Mouse (Mus musculus) intestine, embryonic 14.5 days (tissue): Measurements from ENCODE around the gene Nhsl2. TPM values are rescaled to one million over a fixed set of nuclear protein-coding genes. Genes with fewer than 3 reads are reported as not detected.
"Not testable (repeated sequence)": the region's sequence is repeated elsewhere in the genome, so short reads cannot be mapped to it uniquely, and the experiment has no call there.

Experiments used
- ATAC-seq: fragments of 200-750 bp; cut with Nextera tagmentation; replicated peaks from 2 replicates; pipeline ENCODE4 v1.8.0; 2017; ENCODE audit warnings: low read depth, moderate number of reproducible peaks, moderate TSS enrichment, moderate library complexity; ENCODE audit not compliant: low FRiP score, low TSS enrichment
- DNase-seq: peaks from one replicate; pipeline ENCODE4 v3.0.0-alpha.2; 2018; ENCODE audit warnings: low spot score
- H3K27ac ChIP-seq: fragments of 300-500 bp; sonication (generic); 2 replicates; pipeline ENCODE4 v1.5.1; 2014; ENCODE audit warnings: low read depth, mild to moderate bottlenecking, control low read depth
- H3K27me3 ChIP-seq: fragments of 300-500 bp; sonication (generic); replicated peaks from 2 replicates; pipeline ENCODE4 v1.6.1; 2014; ENCODE audit warnings: low read length, control low read depth; ENCODE audit not compliant: control insufficient read depth, insufficient read depth
- H3K36me3 ChIP-seq: fragments of 300-500 bp; sonication (generic); 2 replicates; pipeline ENCODE4 v1.6.1; 2014; ENCODE audit warnings: low read length, control low read depth; ENCODE audit not compliant: control insufficient read depth, insufficient read depth
- H3K4me1 ChIP-seq: fragments of 300-500 bp; sonication (generic); replicated peaks from 2 replicates; pipeline ENCODE4 v1.6.1; 2014; ENCODE audit warnings: low read length, control low read depth, mixed read lengths; ENCODE audit not compliant: control insufficient read depth, insufficient read depth
- H3K4me2 ChIP-seq: fragments of 300-500 bp; sonication (generic); 2 replicates; pipeline ENCODE4 v1.6.1; 2014; ENCODE audit warnings: low read length
- H3K4me3 ChIP-seq: fragments of 300-500 bp; sonication (generic); 2 replicates; pipeline ENCODE4 v1.5.1; 2014; ENCODE audit warnings: low read depth, low read length, control low read depth, mixed read lengths
- H3K9ac ChIP-seq: fragments of 300-500 bp; sonication (generic); 2 replicates; pipeline ENCODE4 v1.6.1; 2014; ENCODE audit warnings: mild to moderate bottlenecking, low read length
- H3K9me3 ChIP-seq: fragments of 300-500 bp; sonication (generic); 2 replicates; pipeline ENCODE4 v1.6.1; 2016; ENCODE audit warnings: low read length, control low read depth; ENCODE audit not compliant: control insufficient read depth
- WGBS: fragments of 180-500 bp; shearing (Covaris S2); extraction: QIAGEN DNeasy Blood & Tissue Kit; methylation state at CpG from one replicate; pipeline ENCODE4 v1.1.7; 2014; 5-methylcytosine and 5-hydroxymethylcytosine counted together
- polyA plus RNA-seq: library from polyadenylated mRNA; unstranded; fragments of >200 nt; fragmentation: Nextera tagmentation; extraction: Ambion mirVana; gene quantifications from 2 replicates; pipeline ENCODE4 v1.2.1, GENCODE M21; 2014

Gene Nhsl2
- 13.8 and 14.4 TPM in 2 replicates for polyA plus RNA-seq

GRCm38 (mm10) chrX:101849281-101849821 lies at the start of gene Nhsl2:
Gene Nhsl2, plus strand, starts transcription at chrX:101849385.
- peak; percentile 69 for DNase-seq
- Histone ChIP-seq H3K27ac (peak within 1 kb of the TSS; percentile 16; the same call in 1 of the 2 replicates), H3K4me2 (peak within 1 kb of the TSS; percentile 54), H3K9me3 (no peaks in the 10 kb centered on the region), H3K4me1 (peaks cover 5% of the 10 kb centered on the region; the same call in 1 of the 2 replicates), H3K36me3 (no peaks in the 10 kb centered on the region), H3K27me3 (peaks cover 46% of the 10 kb centered on the region), H3K4me3 (peak within 1 kb of the TSS; percentile 44), H3K9ac (peak within 1 kb of the TSS; percentile 48)
- WGBS = 12% methylated on average over 24 of the region's 58 CpGs
- peak; percentile 77 for ATAC-seq

- no peak overlapping the region for H3K27ac ChIP-seq
These were observed 43.7 kb upstream of the Nhsl2 start for GRCm38 (mm10) chrX:101805512-101805911.

GRCm38 (mm10) chrX:101811750-101812149 lies 37.4 kb upstream of the Nhsl2 start:
- Histone ChIP-seq H3K4me2 (no peak overlapping the region), H3K27me3 (peaks cover 15% of the 10 kb centered on the region; the same call in 1 of the 2 replicates), H3K4me1 (no peaks in the 10 kb centered on the region), H3K4me3 (no peak overlapping the region), H3K36me3 (no peaks in the 10 kb centered on the region), H3K9ac (no peak overlapping the region), H3K27ac (no peak overlapping the region), H3K9me3 (no peaks in the 10 kb centered on the region)
- DNase-seq = no peak
- no peak for ATAC-seq
- 66% methylated on average over 3 of the region's 3 CpGs for WGBS

More at GRCm38 (mm10) chrX:101805512-101805911, 43.7 kb upstream of the Nhsl2 start:
- Histone ChIP-seq H3K4me1 (no peaks in the 10 kb centered on the region), H3K4me2 (no peak overlapping the region), H3K36me3 (no peaks in the 10 kb centered on the region), H3K27me3 (0 out of 2 replicates have a peak, but pooled peaks cover 9% of the 10 kb centered on the region), H3K4me3 (no peak overlapping the region), H3K9me3 (no peaks in the 10 kb centered on the region), H3K9ac (no peak overlapping the region)
- WGBS = 33% methylated on average over 2 of the region's 2 CpGs
- no peak for DNase-seq
- no peak for ATAC-seq

DNA sequence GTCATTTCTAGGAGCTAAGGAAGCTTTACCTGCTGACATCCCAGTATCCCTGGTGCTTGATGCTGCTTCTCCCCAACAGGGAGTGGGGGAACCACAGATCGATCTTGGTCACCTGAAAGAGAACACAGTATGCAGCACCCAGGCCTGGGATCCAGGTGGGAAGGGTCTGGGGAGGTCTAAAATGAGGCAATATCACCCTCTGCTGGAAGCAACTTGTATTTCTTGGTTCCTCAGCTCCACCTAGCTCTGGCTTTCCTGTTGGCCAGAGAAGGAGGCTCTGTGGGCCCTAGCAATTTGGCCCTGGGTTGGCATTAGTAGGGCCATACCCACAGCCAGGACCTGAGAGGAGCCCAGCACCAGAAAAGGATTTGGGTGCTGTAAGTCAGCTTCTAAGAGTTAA lies 30.0 kb upstream of the Nhsl2 start:
- no peaks in the 10 kb centered on the region for H3K4me1 ChIP-seq
- no peaks in the 10 kb centered on the region for H3K36me3 ChIP-seq
- no peak overlapping the region for H3K27ac ChIP-seq
- DNase-seq (no peak), ATAC-seq (no peak)
- H3K27me3 ChIP-seq = peaks cover under 1% of the 10 kb centered on the region; the same call in 1 of the 2 replicates
- no peak overlapping the region for H3K4me3 ChIP-seq
- 42% methylated on average over 1 of the region's 1 CpGs for WGBS
- H3K9ac ChIP-seq = no peak overlapping the region
- no peaks in the 10 kb centered on the region for H3K9me3 ChIP-seq
- no peak overlapping the region for H3K4me2 ChIP-seq

GRCm38 (mm10) chrX:101819980-101820379 lies 29.2 kb upstream of the Nhsl2 start:
- ATAC-seq, DNase-seq, H3K27ac ChIP-seq, H3K36me3 ChIP-seq, H3K4me1 ChIP-seq, H3K4me2 ChIP-seq, H3K9me3 ChIP-seq, H3K27me3 ChIP-seq, H3K9ac ChIP-seq, H3K4me3 ChIP-seq: not testable (repeated sequence)

DNA sequence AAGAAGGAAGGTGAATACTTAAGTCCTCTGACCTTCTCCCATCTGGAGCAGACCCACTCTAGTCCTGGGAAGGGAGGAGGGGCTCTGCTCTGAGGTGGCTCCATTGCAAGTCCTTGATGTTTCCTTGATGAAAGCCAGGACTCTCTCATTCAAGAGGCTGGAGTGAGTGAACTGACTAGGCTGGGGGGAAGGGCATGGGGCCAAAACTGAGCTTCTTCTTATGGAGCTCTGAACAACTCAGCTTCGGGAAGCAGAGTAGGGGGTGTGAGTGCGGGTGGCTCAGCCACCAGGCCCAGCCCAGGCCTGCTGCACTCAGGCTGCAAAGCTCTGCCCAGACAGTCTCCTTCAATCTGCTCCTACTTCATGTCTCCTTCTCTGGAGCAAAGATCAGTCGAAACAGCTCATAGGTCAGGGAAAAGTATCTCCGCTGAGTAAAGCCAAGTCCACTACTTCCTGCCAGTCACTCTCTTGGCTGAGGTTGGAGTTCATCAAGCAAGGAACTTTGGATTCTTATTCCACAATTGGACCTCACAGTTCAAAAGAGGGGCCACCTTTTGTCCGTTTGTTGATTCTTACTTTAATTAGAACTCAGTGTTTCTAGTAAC lies 1.9 kb upstream of the Nhsl2 start:
- Histone ChIP-seq H3K9ac (no peak overlapping the region), H3K36me3 (no peaks in the 10 kb centered on the region), H3K4me2 (no peak overlapping the region), H3K4me3 (no peak overlapping the region), H3K27me3 (peaks cover 39% of the 10 kb centered on the region), H3K4me1 (peaks cover 5% of the 10 kb centered on the region; the same call in 1 of the 2 replicates), H3K27ac (no peak overlapping the region), H3K9me3 (no peaks in the 10 kb centered on the region)
- DNase-seq = peak; percentile 55
- ATAC-seq = peak; percentile 76
- WGBS = 44% methylated on average over 5 of the region's 5 CpGs

DNA sequence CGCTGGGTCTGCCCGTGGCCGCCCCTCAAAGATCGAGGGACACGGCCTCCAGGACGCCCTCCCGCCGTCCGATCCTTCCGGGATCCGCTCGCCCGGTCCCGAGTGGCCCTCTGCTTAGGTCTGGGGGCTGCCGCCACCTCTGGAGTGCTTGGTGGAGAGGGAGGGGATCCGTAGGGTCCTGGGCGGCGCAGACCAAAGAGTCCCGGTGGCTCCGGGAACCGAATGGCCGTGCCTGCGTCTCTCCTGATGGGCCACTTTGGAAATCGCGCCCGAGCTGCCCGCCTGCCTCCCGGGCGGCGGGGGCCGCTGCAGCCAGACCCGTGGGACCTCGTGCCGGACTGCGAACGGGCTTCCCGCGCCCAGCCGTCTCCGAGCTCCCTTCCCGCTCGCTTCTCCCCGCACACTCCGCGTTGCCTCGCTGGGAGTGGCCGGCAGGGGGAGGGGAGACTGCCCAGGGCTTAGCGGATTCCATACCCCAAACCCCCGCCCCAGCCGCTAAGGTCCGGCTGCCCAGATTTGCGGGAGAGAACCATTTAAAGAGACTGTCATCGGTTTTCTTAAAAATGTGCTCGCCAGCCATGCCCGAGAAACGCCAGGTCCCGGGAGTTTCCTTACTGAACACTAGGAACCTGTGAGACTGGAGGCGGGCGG lies 841 bp downstream of the Nhsl2 start:
- H3K9me3 ChIP-seq = no peaks in the 10 kb centered on the region
- peak overlapping the region; percentile 48 for H3K9ac ChIP-seq
- DNase-seq (peak; percentile 77), ATAC-seq (peak; percentile 22; the same call in 1 of the 2 replicates)
- peak overlapping the region; percentile 44 for H3K4me3 ChIP-seq
- peak overlapping the region; percentile 54 for H3K4me2 ChIP-seq
- H3K4me1 ChIP-seq = peaks cover 5% of the 10 kb centered on the region; the same call in 1 of the 2 replicates
- H3K27me3 ChIP-seq = peaks cover 52% of the 10 kb centered on the region
- 22% methylated on average over 54 of the region's 59 CpGs for WGBS
- no peaks in the 10 kb centered on the region for H3K36me3 ChIP-seq
- peak overlapping the region; percentile 16; the same call in 1 of the 2 replicates for H3K27ac ChIP-seq

DNA sequence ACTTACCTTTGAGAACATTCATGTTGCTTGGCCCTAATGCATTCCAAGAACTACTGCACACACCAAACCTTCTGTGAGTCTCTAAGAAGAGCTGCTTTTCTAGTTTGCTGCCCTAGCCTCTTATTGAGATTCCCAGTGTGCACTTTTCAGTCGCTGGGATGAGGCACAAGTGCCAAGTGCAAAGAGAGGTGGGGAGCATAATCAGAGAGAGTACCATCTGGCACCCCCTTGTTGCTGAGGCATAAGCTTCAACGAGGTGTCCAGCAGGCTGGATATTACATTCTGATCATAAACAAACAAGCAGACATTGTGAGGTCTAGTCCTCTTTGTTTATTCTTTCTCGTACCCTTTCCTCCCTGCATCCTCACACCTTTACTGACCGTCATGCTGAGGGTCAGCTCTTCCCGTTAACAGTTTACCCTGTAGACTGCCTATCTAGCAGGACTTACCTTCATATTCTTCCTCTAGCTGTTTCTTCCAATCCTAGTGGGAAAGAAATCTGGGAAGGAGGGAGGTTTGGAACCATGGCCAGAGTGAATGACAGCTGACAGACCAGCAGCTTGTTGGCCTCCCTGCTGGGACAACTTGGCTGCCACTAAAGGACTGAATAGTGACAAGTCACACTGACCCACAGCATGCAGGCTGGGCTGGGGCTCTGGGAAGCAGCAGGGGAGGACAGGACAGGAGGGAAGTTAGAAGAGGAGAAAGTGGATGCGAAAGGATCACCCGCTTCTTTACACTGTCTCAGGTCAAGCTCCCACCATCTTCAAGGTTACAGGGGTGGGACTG lies 2.6 kb downstream of the Nhsl2 start:
- Histone ChIP-seq H3K4me3 (0 out of 2 replicates have a peak overlapping the region, but pooled peaks have one; percentile 44), H3K27ac (no peak overlapping the region), H3K9me3 (no peaks in the 10 kb centered on the region), H3K4me2 (peak overlapping the region; percentile 54; the same call in 1 of the 2 replicates), H3K36me3 (no peaks in the 10 kb centered on the region), H3K4me1 (no peaks in the 10 kb centered on the region), H3K27me3 (peaks cover 53% of the 10 kb centered on the region), H3K9ac (no peak overlapping the region)
- 59% methylated on average over 7 of the region's 7 CpGs for WGBS
- DNase-seq (no peak), ATAC-seq (no peak)
